Mouse (Mus musculus) thymus, postnatal 36 days (tissue): ENCODE data around the gene Hnrnpl.

Experiments used
- DNase-seq, 2 experiments: peaks; one replicate each; pipeline ENCODE4 v3.0.0; 2022; ENCODE audit warnings: mixed read lengths in 2 of 2

Gene Hnrnpl

GRCm38 (mm10) chr7:28831411-28832125 is 23.2 kb downstream of the Hnrnpl start:
- no peak for DNase-seq

DNA sequence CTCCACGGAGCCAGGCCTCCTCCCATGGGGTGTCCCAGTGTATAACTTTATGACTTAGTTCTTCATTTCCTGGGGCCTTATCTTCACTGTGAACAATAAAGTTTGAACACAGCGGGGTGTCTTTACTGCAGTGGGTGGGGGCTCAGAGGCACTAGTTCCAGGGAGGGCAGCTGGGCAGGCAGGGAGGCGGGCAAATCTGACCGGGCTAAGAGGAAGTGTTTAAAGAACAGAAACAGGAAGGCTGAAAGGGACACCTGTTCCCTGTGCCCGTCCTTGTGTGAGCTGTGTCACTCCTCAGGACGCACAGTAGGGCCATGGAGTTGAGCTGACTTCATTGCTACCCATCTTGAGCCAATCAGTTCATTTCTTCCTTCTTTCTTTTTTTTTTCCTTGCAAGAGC is 23.8 kb downstream of the Hnrnpl start:
- DNase-seq: no peak

DNA sequence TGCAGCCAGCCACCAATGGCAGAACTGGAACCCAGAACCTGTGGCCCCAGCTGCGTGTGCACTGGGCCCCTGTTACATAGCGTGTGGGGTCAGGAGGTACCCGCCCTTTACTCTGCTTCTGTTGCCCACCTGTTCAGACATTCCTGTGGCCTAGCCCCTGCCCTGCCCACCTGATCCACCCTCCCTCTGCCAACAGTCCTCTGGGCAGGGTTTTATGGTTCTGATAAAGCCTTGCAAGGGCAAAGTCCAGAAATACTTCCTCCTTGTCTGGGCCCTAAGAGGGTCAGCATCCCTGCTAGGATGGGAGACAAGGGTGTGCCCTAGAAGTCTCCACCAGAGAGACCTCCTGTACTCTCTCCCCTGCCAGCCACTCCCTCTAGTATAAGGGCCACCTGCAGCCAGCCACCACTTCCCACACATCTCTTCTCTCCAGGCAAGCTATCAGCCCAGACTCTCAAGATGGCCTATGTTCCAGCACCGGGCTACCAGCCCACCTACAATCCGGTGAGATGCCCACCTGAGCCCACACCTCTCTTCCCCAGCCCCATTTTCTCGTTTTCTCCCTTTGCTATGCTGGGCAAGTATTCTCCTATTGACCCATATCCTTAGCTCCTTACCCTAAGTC is 25.5 kb downstream of the Hnrnpl start, which contains the start of gene Lgals4:
Gene Lgals4, plus strand, starts transcription at position 132 of the 625 bp plus-strand sequence.
- DNase-seq: no peak

GRCm38 (mm10) chr7:28836936-28837335 is 28.6 kb downstream of the Hnrnpl start:
- DNase-seq: no peak

DNA sequence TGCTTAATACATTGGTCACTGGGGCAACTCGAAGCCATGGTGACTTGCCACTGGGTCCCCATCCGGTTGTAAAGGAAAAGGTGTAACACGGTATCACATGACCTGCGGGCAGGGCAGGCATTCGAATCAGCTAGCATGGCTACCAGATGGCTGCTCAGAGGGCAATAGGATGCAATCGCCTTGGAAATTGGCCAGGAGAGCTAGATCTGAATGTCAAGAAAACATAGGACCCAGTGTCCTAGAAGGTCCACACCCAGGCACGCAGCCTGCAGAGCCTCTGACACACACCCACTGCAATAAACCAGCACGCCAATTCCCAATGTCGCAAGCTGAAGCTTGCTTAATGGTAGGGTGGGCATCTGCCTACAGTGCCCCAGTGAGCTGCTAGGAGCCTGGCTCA is 30.0 kb downstream of the Hnrnpl start:
- no peak for DNase-seq

- DNase-seq: no peak
These were observed 38.9 kb downstream of the Hnrnpl start for GRCm38 (mm10) chr7:28847273-28847672.

DNA sequence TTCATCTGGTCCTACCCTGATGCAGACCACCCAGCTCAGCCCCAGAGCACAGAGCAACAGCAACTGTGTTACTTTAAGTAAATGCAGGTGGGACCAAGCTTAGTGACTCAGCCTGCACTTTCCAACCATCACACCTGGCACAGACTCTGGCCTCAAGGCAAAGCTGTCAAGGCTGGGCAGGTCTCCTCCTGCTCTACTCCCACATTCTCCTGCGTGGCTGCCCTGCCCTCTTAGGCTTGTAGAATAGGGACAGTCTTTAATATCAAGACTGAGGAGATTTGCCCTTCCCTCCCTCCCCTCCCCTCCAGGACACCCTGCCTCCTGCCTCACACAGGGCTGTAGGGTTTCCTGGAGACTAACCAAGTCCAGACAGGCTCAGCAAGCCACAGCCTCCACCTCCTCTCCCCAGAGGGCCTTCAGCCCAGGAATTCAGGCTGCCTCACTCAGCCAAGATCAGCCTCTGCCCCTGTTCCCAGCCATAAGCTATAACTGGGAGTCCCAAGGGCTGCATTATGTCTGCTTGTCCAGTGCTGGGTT is 41.4 kb downstream of the Hnrnpl start:
- no peak for DNase-seq

- DNase-seq: no peak
These were observed 42.3 kb downstream of the Hnrnpl start for GRCm38 (mm10) chr7:28850642-28851041.

DNA sequence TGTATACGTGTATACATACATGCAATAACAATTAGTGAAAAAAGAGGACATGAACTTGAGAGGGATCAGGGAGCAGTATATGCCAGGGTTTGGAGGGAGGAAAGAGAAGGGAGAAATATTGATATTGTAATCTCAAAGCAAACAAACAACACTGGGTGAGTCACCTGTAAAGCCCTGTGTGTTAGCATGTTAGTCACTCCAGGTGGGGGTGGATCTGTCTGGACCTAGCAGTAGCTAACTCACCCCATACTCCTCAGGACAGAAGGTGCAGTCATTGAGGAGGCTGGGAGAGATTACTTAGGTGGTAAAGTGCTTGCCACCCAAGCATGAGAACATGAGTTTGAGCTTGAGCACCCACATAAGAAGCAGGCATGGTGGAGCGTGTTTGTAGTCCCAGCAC is 51.6 kb downstream of the Hnrnpl start:
- DNase-seq: no peak

GRCm38 (mm10) chr7:28860898-28861297 is 52.6 kb downstream of the Hnrnpl start:
- DNase-seq: no peak

DNA sequence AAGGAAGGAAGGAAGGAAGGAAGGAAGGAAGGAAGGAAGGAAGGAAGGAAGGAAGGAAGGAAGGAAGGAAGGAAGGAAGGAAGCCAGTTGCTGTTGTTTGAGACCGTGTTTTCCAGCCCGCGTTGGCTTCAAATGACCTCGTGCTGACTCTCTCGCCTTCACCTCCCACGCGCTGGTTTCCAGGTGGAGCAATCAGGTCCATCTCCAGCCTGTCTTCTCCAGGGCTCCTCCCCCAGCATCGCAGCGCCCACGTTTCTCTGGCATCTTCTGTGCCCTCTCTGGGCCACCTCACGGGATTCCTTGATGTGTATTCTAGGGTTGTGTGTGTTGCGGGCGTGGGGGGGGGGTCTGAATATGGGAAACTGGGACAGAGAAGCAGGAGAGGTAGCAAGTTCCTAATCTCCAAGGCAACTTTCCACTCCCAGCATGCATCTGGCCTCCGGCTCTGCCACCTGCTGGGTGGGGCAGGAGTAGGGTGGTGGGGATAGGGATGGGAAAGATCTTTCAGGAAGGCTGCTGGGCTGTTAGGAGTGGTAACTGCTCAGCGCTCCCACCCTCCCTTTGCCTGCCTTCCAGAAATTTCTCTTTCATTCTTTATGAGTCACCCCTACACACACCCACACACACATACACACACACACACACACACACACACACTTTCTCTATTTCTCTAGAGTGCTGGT is 54.6 kb downstream of the Hnrnpl start:
- DNase-seq: no peak

- DNase-seq: no peak
These were observed 55.2 kb downstream of the Hnrnpl start, which contains the start of gene Lgals7 for GRCm38 (mm10) chr7:28863540-28863939. Lgals7 (plus strand) TSS chr7:28863853.

- no peak for DNase-seq
These were observed 56.0 kb downstream of the Hnrnpl start for GRCm38 (mm10) chr7:28864288-28864750.

GRCm38 (mm10) chr7:28865481-28866300 is 57.4 kb downstream of the Hnrnpl start:
- peak; percentile 98 to 99 for DNase-seq

DNA sequence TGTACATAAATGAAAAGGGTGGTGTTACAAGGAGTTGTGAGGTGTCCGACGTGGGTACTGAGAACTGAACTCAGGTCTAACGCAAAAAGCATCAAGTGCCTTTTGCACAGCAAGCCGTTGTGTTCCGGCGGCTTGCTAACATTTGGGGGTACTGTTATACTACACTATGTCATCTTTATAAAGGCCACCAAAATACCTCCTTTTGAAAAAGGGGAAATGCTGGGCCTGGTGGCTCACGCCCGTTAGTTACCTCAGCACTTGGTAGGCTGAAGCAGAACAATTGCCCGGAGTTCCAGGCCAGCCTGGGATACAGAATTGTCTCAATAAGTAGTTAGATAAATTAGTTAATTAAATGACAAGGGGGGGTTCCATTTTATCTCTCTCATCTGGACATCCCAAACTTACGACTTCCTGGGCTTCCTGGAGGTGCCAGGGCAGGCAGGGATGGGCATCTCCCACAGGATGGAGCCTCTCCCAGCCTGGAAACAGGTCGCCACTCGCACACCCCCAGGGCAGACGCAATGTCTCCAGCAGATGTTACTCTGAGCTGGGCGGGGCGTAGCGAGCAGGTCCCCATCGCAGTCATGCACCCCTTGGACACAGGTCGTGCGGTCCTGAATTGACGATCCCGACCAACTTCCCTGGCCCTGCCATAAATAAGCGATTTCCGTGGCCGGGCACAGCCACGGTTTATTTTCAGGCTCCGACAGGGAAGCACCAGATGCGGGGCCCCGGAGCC is 58.6 kb downstream of the Hnrnpl start:
- peak in 1 of 2 experiments; percentile 54 for DNase-seq

DNA sequence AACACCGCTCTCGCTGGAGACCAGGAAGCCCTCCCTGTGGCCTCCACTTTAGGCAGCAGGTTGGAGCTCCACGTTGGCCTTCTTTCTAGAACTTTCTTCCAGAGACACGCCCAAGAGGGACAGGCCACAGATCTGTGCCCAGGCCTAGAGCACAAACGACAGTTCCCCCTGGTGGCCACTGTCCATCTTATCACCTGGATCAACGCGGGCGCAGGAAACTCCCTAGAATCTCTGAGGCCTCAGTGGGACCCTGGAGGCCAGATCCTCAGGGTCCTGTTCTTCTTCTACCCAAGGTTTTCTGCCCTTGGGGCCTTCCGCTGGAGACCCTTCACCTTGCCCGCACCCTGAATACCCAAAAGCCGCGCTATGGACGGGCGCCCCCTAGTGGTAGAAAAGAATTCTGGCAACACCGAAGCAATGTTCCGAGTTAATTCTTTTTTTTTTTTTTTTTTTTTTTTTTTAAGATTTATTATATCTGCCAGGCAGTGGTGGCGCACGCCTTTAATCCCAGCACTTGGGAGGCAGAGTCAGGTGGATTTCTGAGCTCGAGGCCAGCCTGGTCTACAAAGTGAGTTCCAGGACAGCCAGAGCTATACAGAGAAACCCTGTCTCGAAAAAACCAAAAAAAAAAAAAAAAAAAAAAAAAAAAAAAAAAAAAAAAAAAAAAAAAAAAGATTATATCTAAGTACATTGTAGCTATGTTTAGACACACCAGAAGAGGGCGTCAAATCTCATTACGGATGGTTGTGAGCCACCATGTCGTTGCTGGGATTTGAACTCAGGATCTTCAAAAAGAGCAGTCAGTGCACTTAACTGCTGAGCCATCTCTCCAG is 59.4 kb downstream of the Hnrnpl start:
- DNase-seq: peak; percentile 75 to 77

GRCm38 (mm10) chr7:28870901-28871664 is 62.7 kb downstream of the Hnrnpl start:
- no peak for DNase-seq
